Mouse (Mus musculus) olfactory bulb, adult 2 months (tissue): Measurements from ENCODE around the gene Tspan18.

Source experiments
- CTCF ChIP-seq: fragments of 200-500 bp; IDR thresholded peaks from 2 replicates; pipeline ENCODE4 v1.5.1; 2012; ENCODE audit warnings: low read depth, mild to moderate bottlenecking, low read length, moderate library complexity; ENCODE audit not compliant: insufficient read depth
- POLR2A ChIP-seq: fragments of 200-500 bp; IDR thresholded peaks from 2 replicates; pipeline ENCODE4 v1.6.1; 2012; ENCODE audit warnings: mild to moderate bottlenecking, low read depth, low read length, moderate library complexity; ENCODE audit not compliant: insufficient read depth

DNA sequence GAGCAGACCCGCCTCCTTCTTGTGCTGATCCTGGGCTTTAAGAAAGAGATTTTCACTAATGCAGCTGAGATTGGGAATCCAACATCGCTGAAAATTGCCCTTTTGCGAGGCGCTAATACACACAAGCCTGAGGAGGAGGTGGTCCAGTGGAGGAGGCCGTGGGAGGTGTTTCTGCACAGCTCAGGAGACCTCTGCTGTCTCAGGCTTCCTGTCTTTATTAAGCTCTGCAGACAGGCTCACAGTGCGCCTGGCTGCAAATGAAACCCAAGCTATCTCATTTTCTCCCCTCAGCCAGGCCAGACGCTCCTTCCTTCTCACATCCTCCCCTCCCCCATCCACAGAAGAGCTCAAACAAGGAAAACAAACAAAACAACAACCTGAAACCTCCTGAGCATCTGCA, 9.6 kb downstream of the Tspan18 start:
- TF ChIP-seq CTCF (no peak), POLR2A (no peak)
